Mouse (Mus musculus): Measurements from ENCODE around the gene Tunar. TPM values are rescaled to one million over a fixed set of nuclear protein-coding genes. Genes with fewer than 3 reads are reported as not detected.

Tunar gene
- 0.60 and 0.78 TPM in 2 replicates for polyA plus RNA-seq (2012; rRNA removed)

DNA sequence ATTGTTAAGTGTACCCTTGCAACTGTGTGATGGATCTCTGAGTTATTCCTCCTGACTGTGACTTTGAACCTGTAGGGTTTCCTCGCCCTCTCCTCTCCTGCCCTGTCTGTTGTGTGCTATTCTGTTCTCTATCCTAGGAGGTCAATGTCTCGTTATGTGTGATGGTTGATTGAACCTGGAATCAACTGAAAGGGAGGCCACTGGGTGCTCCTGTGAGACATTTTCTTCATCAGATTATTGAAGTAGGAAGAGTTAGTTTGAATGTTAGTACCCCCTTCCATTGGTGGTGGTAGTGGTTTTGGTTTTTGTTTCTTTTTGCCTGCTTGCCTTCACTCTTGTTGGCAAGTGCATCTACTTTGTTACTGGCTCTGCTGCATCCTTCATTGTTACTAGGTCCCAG is at the start of gene Tunar:
TSS of gene Tunar (plus strand) at position 301 of the 400 bp plus-strand sequence.

Other genes starting within 250 kb of the Tunar start
- gene Tcl1b2, start 187.9 kb upstream of the Tunar start, polyA plus RNA-seq (2012; rRNA removed) = not detected in 2 replicates
- not detected in 2 replicates for gene Tcl1b1, start 174.2 kb upstream of the Tunar start, polyA plus RNA-seq (2012; rRNA removed)
- gene Tcl1b5, start 157.5 kb upstream of the Tunar start, polyA plus RNA-seq (2012; rRNA removed) = not detected in 2 replicates
- not detected in 2 replicates for gene Tcl1b3, start 142.8 kb upstream of the Tunar start, polyA plus RNA-seq (2012; rRNA removed)
- not detected in 2 replicates for gene Tcl1b4, start 131.9 kb upstream of the Tunar start, polyA plus RNA-seq (2012; rRNA removed)
- gene Tcl1, start 111.1 kb upstream of the Tunar start, polyA plus RNA-seq (2012; rRNA removed) = 0.14 TPM in 1 of 2 replicates, not detected in the other
- gene D430019H16Rik, start 120.0 kb downstream of the Tunar start, polyA plus RNA-seq (2012; rRNA removed) = 24.6 and 35.5 TPM in 2 replicates
- 0.30 and 0.43 TPM in 2 replicates for gene Bdkrb2, start 229.4 kb downstream of the Tunar start, polyA plus RNA-seq (2012; rRNA removed)

Data from central nervous system, embryonic 11.5 days (tissue).